Mouse (Mus musculus): ENCODE data around the gene Sult1e1. TPM values are rescaled to one million over a fixed set of nuclear protein-coding genes. Genes with fewer than 3 reads are reported as not detected.

Gene Sult1e1
- polyA plus RNA-seq (2015; fragmentation: Nextera tagmentation; extraction: Ambion mirVana), result 0.42 and 0.46 TPM in 2 replicates

GRCm38 (mm10) chr5:87591494-87591893 is at the start of gene Sult1e1:
Gene Sult1e1 (minus strand): TSS chr5:87591594.
- Histone ChIP-seq H3K27ac (ENCODE audit: low read length) (no peak within 1 kb of the TSS), H3K4me2 (replicated peaks; ENCODE audit: low read depth, low read length) (no peak within 1 kb of the TSS), H3K9me3 (ENCODE audit: low read length) (no peaks in the 10 kb centered on the region), H3K9ac (replicated peaks; ENCODE audit: low read length) (no peak within 1 kb of the TSS), H3K36me3 (ENCODE audit: insufficient read depth, low read length) (no peaks in the 10 kb centered on the region), H3K4me1 (ENCODE audit: insufficient read depth, low read length) (no peaks in the 10 kb centered on the region), H3K4me3 (ENCODE audit: low read length) (no peak within 1 kb of the TSS), H3K27me3 (ENCODE audit: insufficient read depth, low read length) (no peaks in the 10 kb centered on the region)
- WGBS, result 82% methylated on average over 5 of the region's 5 CpGs
- ATAC-seq (ENCODE audit: low FRiP score, low TSS enrichment), result no peak

GRCm38 (mm10) chr5:87622681-87623080 is 31.3 kb upstream of the Sult1e1 start:
- no peak overlapping the region for H3K27ac ChIP-seq (ENCODE audit: low read length)
- no peak overlapping the region for H3K9ac ChIP-seq (replicated peaks; ENCODE audit: low read length)
- no peaks in the 10 kb centered on the region for H3K27me3 ChIP-seq (ENCODE audit: insufficient read depth, low read length)
- H3K4me1 ChIP-seq (ENCODE audit: insufficient read depth, low read length), result no peaks in the 10 kb centered on the region
- H3K9me3 ChIP-seq (ENCODE audit: low read length), result no peaks in the 10 kb centered on the region
- H3K36me3 ChIP-seq (ENCODE audit: insufficient read depth, low read length), result no peaks in the 10 kb centered on the region
- no peak for ATAC-seq (ENCODE audit: low FRiP score, low TSS enrichment)
- no peak overlapping the region for H3K4me2 ChIP-seq (replicated peaks; ENCODE audit: low read depth, low read length)
- no peak overlapping the region for H3K4me3 ChIP-seq (ENCODE audit: low read length)

GRCm38 (mm10) chr5:87615128-87615390 is 23.7 kb upstream of the Sult1e1 start:
- Histone ChIP-seq H3K4me2 (replicated peaks; ENCODE audit: low read depth, low read length) (no peak overlapping the region), H3K27ac (ENCODE audit: low read length) (peak overlapping the region; percentile 63; the same call in 1 of the 2 replicates), H3K9ac (replicated peaks; ENCODE audit: low read length) (no peak overlapping the region), H3K4me3 (ENCODE audit: low read length) (no peak overlapping the region), H3K36me3 (ENCODE audit: insufficient read depth, low read length) (no peaks in the 10 kb centered on the region), H3K9me3 (ENCODE audit: low read length) (no peaks in the 10 kb centered on the region), H3K4me1 (ENCODE audit: insufficient read depth, low read length) (no peaks in the 10 kb centered on the region), H3K27me3 (ENCODE audit: insufficient read depth, low read length) (no peaks in the 10 kb centered on the region)
- ATAC-seq (ENCODE audit: low FRiP score, low TSS enrichment), result peak; percentile 85; the same call in 1 of the 2 replicates
- WGBS, result 82% methylated on average over 2 of the region's 2 CpGs

- no peaks in the 10 kb centered on the region for H3K27me3 ChIP-seq (ENCODE audit: insufficient read depth, low read length)
- ATAC-seq (ENCODE audit: low FRiP score, low TSS enrichment), result peak; percentile 90
- H3K4me3 ChIP-seq (ENCODE audit: low read length), result no peak overlapping the region
- no peaks in the 10 kb centered on the region for H3K36me3 ChIP-seq (ENCODE audit: insufficient read depth, low read length)
- no peaks in the 10 kb centered on the region for H3K9me3 ChIP-seq (ENCODE audit: low read length)
- peak overlapping the region; percentile 63; the same call in 1 of the 2 replicates for H3K27ac ChIP-seq (ENCODE audit: low read length)
- H3K9ac ChIP-seq (replicated peaks; ENCODE audit: low read length), result no peak overlapping the region
- H3K4me1 ChIP-seq (ENCODE audit: insufficient read depth, low read length), result no peaks in the 10 kb centered on the region
- H3K4me2 ChIP-seq (replicated peaks; ENCODE audit: low read depth, low read length), result no peak overlapping the region
Measured at GRCm38 (mm10) chr5:87614364-87615127, 23.2 kb upstream of the Sult1e1 start.

DNA sequence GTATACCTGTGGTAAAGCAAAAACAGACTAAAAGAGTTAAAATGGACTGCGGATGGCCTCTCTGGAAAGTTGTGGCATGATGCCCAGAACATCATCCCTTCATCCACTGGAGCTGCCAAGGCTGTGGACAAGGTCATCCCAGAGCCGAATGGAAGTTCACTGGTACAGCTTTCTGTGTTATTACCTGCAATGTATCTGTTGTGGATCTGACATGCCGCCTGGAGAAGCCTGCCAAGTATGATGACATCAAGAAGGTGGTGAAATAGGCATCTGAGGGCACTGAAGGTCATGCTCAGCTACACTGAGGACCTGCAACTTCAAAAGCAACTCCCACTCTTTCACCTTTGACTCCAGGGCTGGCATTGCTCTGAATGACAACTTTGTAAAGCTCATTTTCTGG is 9.6 kb upstream of the Sult1e1 start:
- Histone ChIP-seq H3K4me3 (ENCODE audit: low read length) (no peak overlapping the region), H3K9me3 (ENCODE audit: low read length) (no peaks in the 10 kb centered on the region), H3K27me3 (ENCODE audit: insufficient read depth, low read length) (no peaks in the 10 kb centered on the region), H3K36me3 (ENCODE audit: insufficient read depth, low read length) (no peaks in the 10 kb centered on the region), H3K27ac (ENCODE audit: low read length) (no peak overlapping the region), H3K9ac (replicated peaks; ENCODE audit: low read length) (no peak overlapping the region), H3K4me1 (ENCODE audit: insufficient read depth, low read length) (no peaks in the 10 kb centered on the region), H3K4me2 (replicated peaks; ENCODE audit: low read depth, low read length) (no peak overlapping the region)
- no peak for ATAC-seq (ENCODE audit: low FRiP score, low TSS enrichment)
- WGBS, result 63% methylated on average over 3 of the region's 3 CpGs

DNA sequence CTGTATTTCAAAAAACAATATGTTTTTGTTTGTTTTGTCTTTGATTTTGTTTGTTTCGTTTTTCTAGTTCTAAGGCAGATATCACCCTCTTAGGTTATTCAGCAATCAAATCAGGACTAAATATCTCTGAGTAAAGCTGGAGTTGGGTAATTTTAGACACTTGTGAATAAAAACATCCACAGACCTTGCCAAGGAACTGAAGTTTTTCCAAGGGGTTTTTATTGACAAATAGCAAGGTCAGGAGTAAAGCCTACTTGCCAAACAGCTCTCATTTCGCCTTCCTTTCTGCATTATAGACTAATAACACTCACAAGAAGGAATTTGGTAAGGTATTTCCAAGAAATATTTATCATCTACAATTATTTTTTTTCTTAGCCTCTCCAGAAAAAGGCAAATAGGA is 6.5 kb upstream of the Sult1e1 start:
- no peak for ATAC-seq (ENCODE audit: low FRiP score, low TSS enrichment)

GRCm38 (mm10) chr5:87589916-87590315 is 1.5 kb downstream of the Sult1e1 start:
- H3K9ac ChIP-seq (replicated peaks; ENCODE audit: low read length), result no peak overlapping the region
- no peaks in the 10 kb centered on the region for H3K36me3 ChIP-seq (ENCODE audit: insufficient read depth, low read length)
- no peaks in the 10 kb centered on the region for H3K4me1 ChIP-seq (ENCODE audit: insufficient read depth, low read length)
- H3K9me3 ChIP-seq (ENCODE audit: low read length), result no peaks in the 10 kb centered on the region
- no peak overlapping the region for H3K4me2 ChIP-seq (replicated peaks; ENCODE audit: low read depth, low read length)
- H3K4me3 ChIP-seq (ENCODE audit: low read length), result no peak overlapping the region
- H3K27me3 ChIP-seq (ENCODE audit: insufficient read depth, low read length), result no peaks in the 10 kb centered on the region
- ATAC-seq (ENCODE audit: low FRiP score, low TSS enrichment), result no peak
- H3K27ac ChIP-seq (ENCODE audit: low read length), result no peak overlapping the region
- 83% methylated on average over 2 of the region's 2 CpGs for WGBS

More for the DNA sequence above, 6.5 kb upstream of the Sult1e1 start:
- H3K4me2 ChIP-seq (replicated peaks; ENCODE audit: low read depth, low read length), result no peak overlapping the region
- no peak overlapping the region for H3K27ac ChIP-seq (ENCODE audit: low read length)
- H3K4me3 ChIP-seq (ENCODE audit: low read length), result no peak overlapping the region
- 70% methylated on average over 2 of the region's 2 CpGs for WGBS
- no peaks in the 10 kb centered on the region for H3K4me1 ChIP-seq (ENCODE audit: insufficient read depth, low read length)
- H3K9me3 ChIP-seq (ENCODE audit: low read length), result no peaks in the 10 kb centered on the region
- no peaks in the 10 kb centered on the region for H3K36me3 ChIP-seq (ENCODE audit: insufficient read depth, low read length)
- H3K27me3 ChIP-seq (ENCODE audit: insufficient read depth, low read length), result no peaks in the 10 kb centered on the region
- H3K9ac ChIP-seq (replicated peaks; ENCODE audit: low read length), result no peak overlapping the region

DNA sequence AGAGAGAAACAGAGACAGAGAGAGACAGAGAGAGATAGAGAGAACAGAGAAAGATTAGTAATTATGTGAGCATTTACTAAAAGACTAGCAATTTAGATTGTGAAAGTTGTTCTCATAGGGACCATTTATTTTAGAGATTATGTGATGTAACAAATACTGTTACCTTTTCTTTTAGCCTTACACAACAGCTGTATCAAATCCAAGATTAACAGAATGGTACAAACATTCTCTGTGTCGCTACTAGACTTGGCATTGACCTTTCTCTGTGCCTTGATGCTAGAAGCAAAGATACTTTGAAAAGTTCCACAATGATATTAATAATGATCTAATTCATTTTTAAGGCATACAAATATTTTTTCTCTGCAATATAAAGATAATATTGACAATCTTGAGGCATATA is 11.0 kb downstream of the Sult1e1 start:
- 76% methylated on average over 1 of the region's 1 CpGs for WGBS
- Histone ChIP-seq H3K4me1 (ENCODE audit: insufficient read depth, low read length) (no peaks in the 10 kb centered on the region), H3K27me3 (ENCODE audit: insufficient read depth, low read length) (no peaks in the 10 kb centered on the region), H3K4me2 (replicated peaks; ENCODE audit: low read depth, low read length) (no peak overlapping the region), H3K9ac (replicated peaks; ENCODE audit: low read length) (no peak overlapping the region), H3K36me3 (ENCODE audit: insufficient read depth, low read length) (no peaks in the 10 kb centered on the region), H3K9me3 (ENCODE audit: low read length) (no peaks in the 10 kb centered on the region), H3K27ac (ENCODE audit: low read length) (no peak overlapping the region), H3K4me3 (ENCODE audit: low read length) (no peak overlapping the region)
- ATAC-seq (ENCODE audit: low FRiP score, low TSS enrichment), result no peak

GRCm38 (mm10) chr5:87574174-87574573 is 17.2 kb downstream of the Sult1e1 start:
- 13% methylated on average over 1 of the region's 1 CpGs for WGBS
- peak; percentile 39; the same call in 1 of the 2 replicates for ATAC-seq (ENCODE audit: low FRiP score, low TSS enrichment)
- Histone ChIP-seq H3K9me3 (ENCODE audit: low read length) (no peaks in the 10 kb centered on the region), H3K4me1 (ENCODE audit: insufficient read depth, low read length) (no peaks in the 10 kb centered on the region), H3K9ac (replicated peaks; ENCODE audit: low read length) (no peak overlapping the region), H3K27me3 (ENCODE audit: insufficient read depth, low read length) (no peaks in the 10 kb centered on the region), H3K27ac (ENCODE audit: low read length) (peak overlapping the region; percentile 69; the same call in 1 of the 2 replicates), H3K4me2 (replicated peaks; ENCODE audit: low read depth, low read length) (no peak overlapping the region), H3K36me3 (ENCODE audit: insufficient read depth, low read length) (no peaks in the 10 kb centered on the region), H3K4me3 (ENCODE audit: low read length) (no peak overlapping the region)

DNA sequence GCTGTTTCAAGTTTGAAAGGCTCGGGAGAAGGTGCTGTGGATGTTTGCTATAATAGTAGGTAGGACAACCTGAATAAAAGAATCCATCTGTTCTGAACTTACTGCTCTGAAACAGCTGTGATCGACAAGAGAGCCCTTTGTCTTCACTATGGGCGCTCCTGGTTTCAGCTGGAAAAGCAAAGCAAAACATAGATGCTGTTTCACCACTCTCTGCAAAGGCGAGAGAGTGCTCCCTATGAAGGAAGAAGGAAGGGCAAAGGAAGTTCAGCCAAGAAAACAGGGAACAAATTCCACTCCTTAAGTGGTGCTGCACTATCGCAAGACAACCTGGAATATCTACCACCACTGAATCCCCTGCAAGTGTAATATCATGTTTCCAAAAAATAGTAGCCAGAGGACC is 17.9 kb downstream of the Sult1e1 start:
- H3K27me3 ChIP-seq (ENCODE audit: insufficient read depth, low read length), result no peaks in the 10 kb centered on the region
- H3K27ac ChIP-seq (ENCODE audit: low read length), result no peak overlapping the region
- H3K4me3 ChIP-seq (ENCODE audit: low read length), result no peak overlapping the region
- no peaks in the 10 kb centered on the region for H3K9me3 ChIP-seq (ENCODE audit: low read length)
- H3K4me1 ChIP-seq (ENCODE audit: insufficient read depth, low read length), result no peaks in the 10 kb centered on the region
- H3K36me3 ChIP-seq (ENCODE audit: insufficient read depth, low read length), result no peaks in the 10 kb centered on the region
- WGBS, result 32% methylated on average over 5 of the region's 5 CpGs
- no peak overlapping the region for H3K9ac ChIP-seq (replicated peaks; ENCODE audit: low read length)
- H3K4me2 ChIP-seq (replicated peaks; ENCODE audit: low read depth, low read length), result peak overlapping the region; percentile 29; the same call in 1 of the 2 replicates
- ATAC-seq (ENCODE audit: low FRiP score, low TSS enrichment), result peak; percentile 51; the same call in 1 of the 2 replicates
